Mouse (Mus musculus) CD4-positive, CD25-positive, alpha-beta regulatory T cell, adult 4 months (primary cell): ENCODE measurements at regions not wholly inside any gene's neighbourhood (a gene's known extent, or its start where the extent isn't known, plus 50 kb on each side); places are given as distances from the start of the nearest gene placed in this dataset.
"Not testable (repeated sequence)": the region's sequence is repeated elsewhere in the genome, so short reads cannot be mapped to it uniquely, and the experiment has no call there.

Experiments
- ATAC-seq: one replicate; pipeline ENCODE4 v1.8.0; 2017

DNA sequence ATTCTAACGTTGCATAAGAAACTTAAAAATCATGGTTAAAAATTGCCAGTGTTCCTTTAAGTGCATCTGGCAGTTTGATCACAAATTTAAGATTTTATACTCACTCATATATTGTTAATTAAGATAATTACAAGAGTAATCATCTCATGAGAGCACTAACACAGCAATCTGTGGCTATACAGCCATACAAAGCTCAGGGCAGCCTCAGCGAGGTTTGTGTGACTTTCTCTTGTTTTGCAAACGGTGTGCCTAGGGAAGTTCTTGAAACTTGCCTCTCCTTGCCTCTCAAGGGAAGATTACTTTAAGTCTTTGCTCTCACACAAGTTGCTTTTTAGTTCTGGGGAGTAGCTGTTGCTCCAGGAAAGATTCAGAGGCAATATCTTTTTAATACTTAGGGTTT, 58.1 kb upstream of the Slc1a4 start:
- no peak for ATAC-seq

DNA sequence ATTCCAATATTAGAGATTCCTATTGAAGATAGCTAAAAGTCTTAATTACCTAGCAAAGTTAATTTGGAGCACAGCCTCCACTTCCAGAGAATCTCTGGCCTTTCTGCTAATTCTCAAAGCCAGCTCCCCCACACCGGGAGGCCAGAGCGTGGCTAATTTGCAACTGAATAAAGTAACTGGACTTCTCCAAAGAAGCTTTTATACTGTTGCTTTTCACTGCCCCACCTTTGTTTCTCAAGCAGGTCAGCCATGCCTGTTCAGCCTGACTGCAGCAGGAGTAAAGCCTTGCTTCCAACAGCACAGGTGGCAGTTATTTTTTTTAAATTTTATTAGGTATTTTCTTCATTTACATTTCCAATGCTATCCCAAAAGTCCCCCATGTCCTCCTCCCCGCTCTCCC, 60.8 kb upstream of the Slc1a4 start:
- not testable (repeated sequence) for ATAC-seq

DNA sequence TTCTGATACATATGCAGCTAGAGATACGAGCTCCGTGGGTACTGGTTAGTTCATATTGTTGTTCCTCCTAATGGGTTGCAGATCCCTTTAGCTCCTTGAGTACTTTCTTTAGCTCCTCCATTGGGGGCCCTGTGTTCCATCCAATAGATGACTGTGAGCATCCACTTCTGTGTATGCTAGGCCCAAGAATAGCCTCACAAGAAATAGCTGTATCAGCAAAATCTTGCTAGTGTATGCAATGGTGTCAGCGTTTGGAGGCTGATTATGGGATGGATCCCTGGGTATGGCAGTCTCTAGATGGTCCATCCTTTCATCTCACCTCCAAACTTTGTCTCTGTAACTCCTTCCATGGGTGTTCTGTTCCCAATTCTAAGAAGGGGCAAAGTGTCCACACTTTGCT, 61.3 kb upstream of the Slc1a4 start:
- ATAC-seq = not testable (repeated sequence)

DNA sequence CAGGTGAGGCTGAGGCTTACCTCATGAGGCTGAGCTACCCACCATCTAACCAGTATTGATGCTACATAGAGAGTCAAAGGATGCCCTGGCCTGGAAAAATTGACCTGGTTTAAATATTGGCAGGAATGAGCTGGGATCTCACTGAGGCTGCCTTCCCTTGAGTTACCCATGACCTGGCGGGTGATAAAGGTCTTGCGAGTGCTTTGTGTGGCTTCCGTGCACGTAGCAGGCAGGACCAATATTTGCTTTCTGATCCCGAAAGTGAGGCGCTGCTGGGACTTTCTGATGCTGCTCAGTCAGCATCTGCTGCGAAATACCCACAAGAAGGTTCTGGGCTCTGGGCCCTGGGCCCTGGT, 63.3 kb upstream of the Slc1a4 start:
- no peak for ATAC-seq

DNA sequence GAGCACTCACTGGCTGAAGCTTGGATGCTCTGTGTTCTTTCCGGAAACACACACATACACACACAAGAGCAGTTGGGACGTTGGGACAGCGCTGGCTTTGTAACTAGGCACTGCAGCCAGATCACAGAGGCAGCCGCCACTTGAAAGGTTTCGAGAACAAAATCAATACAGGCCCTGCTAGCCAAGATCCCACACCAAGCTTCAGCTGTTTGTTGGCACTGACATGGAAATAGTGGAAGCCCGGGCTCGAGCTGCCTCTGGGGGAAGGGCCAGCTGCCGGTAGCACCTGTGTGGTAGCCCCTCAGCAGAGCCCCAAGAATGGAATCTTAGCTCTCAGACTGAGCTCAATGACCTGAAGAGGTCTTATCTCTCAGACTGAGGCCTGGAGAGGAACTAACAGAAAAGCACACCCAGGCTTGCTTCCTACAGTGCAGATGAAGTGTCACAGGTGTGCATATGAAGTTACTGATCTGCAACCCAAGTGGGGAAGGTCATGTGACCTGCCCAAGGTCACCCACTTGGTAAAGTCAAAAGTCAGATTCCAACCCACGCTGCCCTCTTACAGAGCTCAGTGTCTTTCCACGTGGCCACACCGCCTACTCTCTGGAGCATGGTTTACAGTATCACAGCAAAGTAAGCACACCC, 63.8 kb upstream of the Slc1a4 start:
- ATAC-seq = no peak

DNA sequence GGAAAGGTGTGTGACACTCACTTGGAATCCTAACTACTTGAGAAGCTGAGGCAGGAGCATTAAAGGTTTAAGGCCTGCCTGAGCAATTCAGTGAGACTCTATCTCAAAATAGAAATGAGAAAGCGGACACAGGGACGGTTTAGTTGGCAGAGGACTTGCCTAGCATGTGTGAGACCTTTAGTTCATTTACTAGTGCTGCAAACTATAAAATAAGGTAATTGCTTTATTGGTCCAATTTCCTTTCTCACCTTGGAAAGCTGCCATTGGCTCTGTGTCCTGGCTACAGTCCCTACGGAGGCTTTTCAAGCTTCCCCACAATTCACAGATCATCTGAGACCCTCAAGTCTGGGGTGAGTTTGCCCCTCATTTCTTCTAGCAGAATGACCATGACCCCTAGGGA, 64.4 kb upstream of the Slc1a4 start:
- no peak for ATAC-seq

DNA sequence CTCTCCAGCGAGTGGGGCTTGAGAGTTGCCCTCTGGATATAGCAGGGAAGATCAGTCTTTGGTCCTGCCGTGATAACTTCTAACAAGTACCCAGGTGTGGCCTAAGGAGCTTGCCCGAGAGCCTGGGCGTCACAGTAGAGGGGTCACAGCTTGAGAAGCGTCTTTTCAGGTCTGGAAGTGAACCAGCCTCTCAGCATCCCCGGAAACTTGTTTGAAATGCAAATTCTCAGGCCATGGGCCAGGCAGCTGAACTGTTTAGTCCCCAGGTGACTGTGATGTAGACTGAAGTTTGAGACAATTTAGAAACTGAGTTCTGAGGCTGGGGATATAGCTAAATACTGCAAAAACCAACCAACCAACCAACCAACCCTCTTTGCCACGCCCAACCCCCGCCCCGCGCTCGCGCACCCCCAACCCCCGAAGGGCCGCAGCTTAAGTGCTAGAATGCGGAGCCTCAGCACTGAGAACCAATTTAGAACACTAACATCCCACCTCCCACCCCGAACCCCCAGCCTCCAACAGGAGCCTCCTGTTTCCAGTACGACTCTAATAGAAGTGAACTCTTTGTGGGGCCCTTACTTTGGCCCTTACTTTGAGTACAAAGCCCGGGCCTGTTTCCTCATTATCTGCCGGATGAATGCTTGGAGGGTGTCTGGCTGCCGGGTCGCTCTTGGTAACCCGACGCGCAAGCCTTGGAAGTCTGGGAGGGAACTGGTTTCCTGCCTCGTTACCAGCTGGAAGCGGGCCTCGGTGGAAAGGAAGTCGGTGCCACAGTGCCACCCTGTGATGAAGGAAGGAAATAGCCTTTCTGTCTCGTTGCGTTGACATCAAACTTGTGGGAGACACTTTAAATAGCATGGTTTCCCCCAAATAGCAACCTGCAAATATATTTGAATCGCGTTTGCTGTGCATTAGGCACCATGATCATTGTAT, 68.1 kb upstream of the Slc1a4 start:
- no peak for ATAC-seq

DNA sequence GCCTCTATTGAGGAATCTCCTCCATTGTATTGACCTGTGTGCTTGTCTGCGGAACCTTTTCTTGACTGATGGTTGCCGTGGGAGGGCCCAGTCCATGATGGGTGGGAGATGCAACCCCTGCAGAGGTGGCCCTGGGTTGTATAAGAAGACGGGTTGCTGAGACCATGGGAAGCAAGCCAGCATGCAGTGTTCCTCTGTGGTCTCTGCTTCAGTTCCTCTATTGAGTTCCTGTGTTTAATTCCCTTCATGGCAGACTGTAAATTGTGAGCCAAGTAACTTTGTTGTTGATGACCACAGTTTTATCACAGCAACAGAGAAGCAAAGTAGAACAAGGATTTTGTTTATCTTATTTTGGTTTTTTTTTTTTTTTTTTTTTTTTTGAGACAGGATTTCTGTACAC, 70.9 kb upstream of the Slc1a4 start:
- no peak for ATAC-seq

DNA sequence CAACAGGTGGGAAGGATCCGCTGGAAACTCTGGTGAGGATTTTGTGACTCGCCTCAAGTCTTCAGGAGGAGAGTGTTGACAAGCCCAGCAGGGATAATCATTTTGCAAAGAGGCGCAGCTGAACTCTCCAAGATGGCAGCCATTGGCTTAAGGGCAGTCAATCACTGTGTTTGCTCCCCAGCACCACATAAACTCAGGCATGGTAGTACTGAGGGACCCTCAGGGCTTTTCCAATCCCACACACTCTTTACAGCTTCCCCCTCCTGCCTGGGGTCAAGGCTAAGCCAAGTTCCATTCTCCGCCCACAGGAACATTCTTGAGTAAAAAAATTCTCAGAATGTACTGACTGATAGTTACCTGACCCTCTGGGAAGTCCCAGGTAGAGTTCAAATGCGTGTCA, 72.0 kb upstream of the Slc1a4 start:
- ATAC-seq = no peak

DNA sequence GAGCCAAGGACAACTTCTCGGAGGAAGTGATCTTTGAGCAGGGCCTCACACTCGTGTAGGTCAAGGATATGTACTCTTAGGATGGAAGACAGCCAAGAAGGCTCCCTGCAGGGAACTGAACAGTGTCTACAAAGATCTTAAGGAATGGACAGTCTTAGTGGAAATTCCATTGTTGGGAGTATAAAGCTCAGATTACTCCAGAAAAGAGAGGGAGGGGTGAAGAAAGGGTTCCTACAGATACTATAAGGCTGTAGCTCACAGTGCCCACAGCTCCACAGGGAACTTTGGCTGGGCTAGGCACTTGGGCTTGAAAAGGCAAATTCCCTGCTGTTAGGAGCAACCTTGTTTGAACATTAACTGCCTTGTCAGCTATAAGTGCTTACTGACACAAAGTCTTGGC, 85.6 kb upstream of the Slc1a4 start:
- ATAC-seq = no peak

DNA sequence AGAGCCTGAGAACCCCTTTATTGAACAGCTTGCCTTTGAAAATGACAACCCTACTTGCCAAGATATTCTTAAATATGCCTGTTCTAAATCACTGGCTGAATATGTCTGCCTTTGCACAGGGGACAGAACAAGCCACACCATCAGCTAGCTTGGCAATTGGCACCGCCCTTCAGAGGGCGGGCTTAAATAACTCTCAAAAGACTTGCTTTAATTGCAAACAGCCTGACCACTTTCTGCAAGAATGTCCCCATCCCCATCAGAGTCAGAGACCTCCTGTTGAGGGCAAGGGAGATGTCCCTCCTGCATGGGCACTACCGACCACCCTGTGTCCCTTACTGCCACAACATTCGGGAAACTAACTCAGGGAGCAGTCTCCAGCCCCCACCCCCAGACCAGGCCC, 88.4 kb upstream of the Slc1a4 start:
- ATAC-seq = no peak

DNA sequence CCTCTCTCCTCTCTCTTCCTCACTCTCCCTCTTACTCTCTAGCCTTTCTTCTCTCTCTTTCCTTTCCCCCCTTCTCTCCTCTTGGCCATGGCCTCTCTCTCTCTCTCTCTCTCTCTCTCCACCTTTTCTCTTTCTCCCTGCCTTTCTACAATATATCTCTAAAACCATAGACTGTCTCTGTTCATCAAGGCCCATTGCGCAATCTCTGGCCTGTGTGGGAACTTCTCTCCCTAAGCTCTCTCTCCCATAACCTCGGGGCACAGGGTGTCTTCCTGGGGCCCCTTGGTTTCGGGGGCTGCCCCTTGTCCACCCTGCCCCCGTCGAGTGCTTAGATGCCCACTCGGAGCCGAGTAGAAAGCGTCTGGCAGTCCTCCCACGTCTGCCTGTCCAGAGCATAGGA, 103.5 kb upstream of the Slc1a4 start:
- ATAC-seq = no peak

DNA sequence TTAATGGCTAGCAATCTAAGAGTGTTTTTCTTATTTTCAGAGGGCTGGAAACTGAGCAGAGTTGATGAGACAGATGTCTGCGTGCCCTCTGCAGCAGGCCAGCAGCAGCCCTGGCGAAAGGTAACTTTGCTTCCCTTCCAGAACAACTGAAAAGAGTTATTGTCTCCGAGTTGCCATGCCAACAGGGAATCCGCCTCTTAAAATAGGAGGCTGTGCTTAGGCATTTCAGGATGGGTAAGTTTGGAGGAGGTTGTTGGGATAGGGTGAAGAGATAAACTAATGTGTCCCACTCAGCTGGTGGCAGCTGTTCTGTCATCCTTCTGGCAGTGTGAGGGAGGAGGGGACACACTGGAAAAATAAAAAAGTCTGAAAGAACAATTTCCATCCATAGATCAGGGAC, 100.6 kb upstream of the Sertad2 start:
- ATAC-seq = no peak

DNA sequence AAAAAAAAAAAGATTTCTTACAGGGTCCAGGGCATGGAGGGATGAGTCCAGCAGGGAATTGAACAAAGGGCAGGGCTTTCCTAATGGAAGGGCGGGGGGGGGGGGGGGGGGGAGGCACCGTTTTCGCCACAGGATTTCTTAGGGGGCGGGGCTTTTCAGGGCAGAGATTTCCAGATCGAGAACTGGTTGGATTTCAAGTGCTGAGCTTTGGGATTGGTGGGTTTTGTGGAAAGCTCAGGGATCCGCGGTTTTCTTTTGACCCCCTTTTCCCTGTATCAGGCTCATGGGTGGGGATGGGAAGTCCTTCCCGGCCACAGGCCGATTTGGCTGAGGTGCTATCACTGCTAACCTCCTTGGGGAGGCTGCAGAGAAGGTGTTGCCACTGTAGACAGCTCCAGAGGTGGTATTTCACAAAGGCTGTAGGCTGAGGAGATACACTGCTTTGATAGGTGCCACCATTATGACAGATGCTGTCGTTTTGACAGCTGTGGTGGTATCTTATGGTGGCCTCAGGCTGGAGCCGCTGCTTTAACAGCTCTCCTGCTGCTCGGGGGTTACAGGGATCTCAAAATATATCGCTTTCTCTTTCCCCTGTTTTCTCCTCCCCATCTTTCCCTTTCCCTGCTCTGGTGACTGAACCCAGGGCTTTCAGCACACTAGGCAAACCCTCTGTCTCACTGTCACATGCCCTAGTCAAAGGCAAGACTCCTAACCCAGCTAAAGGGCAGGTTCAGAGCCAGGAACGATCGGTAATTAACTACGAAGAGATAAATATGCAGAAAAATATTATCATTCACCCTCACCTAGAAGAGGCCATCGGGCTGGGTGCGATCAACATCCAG, 97.8 kb upstream of the Sertad2 start:
- peak; percentile 28 for ATAC-seq

DNA sequence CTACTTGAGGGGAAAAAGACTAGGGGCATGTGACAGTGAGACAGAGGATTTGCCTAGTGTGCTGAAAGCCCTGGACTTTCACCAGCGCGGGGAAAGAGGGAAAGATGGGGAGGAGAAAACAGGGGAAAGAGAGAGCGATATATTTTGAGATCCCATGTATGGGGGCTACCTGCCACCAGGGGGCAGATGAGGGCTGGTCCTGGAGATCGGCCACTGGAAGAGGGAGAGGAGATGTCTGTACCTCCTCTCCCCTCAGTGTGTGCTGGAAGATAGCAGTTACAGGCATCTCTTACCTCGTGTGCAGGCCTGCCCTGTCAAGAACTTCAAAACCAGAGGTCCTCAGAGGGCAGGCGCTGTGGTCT, 97.2 kb upstream of the Sertad2 start:
- ATAC-seq = peak; percentile 94

DNA sequence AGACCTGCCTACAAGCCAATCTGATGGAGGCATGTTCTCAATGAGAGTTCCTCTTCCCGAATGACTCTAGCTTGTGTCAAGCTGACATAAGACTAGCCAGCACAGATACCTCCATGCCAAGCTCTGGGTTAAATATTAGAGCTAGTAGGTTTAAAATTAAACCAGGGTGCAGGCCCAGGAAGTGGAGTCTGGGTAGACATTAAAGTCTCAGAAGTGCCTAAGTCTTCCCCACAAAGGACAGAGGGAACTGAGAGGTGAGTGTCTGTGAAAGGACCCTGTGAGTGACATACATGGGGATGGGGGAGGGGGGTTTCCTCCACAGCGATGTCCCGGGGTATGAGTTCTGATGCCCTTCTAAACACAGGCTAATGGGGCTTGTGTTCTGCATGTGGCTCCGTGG, 90.2 kb upstream of the Sertad2 start:
- ATAC-seq = no peak

DNA sequence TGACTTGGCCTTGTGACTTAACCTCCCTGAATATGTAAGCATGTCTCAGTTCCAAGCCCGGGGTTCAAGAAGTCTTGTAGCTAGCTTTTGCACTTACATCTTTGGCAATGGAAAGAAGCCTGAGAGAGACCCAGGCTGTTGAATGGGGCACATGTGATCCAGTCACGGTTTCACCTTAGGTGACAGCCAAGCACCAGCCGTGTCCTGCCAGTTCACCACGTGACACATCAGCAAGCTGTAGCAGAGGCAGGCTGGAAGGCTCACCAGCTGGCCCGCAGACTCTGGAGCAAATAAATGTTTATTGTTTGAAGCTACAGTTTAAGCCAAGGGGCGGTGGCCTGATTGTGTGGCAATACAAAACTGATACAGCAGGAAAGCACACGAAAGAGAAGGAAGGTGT, 89.3 kb upstream of the Sertad2 start:
- no peak for ATAC-seq

DNA sequence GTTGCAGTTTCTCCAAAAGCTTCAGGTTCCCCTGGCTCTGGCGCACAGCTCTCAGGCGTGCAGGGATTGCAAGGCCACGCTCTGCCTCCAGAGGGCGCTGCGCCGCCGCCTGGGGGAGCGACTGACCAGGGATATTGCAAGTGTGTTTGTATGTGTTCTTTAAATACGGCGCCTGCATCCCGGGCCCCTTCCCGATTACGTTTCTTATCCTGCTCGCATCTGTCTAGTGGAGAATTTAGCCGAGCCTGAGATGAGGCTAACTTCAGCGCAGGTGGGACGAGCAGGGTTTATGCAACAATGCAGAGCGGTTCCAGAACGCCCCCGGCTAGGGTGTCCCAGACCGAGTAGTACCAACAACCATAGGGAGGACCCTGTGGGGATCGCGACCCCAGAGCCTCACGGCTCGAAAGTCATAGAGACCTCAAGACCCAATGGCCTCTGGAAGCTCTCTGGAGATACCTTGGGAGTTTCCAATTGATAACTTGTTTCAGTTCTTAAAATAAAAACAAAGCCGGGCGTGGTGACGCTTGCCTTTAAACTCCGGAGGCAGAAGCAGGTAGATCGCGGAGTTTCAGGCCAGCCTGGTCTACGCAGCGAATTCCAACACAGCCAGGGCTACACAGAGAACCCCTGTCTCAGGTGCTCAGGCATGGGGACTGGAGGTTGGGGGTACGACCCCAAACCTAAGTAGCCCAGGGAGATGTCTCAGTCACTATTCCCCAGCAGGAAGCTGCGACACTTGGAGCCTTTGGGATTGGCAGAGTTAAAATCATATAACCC, 87.8 kb upstream of the Sertad2 start:
- ATAC-seq = peak; percentile 91

DNA sequence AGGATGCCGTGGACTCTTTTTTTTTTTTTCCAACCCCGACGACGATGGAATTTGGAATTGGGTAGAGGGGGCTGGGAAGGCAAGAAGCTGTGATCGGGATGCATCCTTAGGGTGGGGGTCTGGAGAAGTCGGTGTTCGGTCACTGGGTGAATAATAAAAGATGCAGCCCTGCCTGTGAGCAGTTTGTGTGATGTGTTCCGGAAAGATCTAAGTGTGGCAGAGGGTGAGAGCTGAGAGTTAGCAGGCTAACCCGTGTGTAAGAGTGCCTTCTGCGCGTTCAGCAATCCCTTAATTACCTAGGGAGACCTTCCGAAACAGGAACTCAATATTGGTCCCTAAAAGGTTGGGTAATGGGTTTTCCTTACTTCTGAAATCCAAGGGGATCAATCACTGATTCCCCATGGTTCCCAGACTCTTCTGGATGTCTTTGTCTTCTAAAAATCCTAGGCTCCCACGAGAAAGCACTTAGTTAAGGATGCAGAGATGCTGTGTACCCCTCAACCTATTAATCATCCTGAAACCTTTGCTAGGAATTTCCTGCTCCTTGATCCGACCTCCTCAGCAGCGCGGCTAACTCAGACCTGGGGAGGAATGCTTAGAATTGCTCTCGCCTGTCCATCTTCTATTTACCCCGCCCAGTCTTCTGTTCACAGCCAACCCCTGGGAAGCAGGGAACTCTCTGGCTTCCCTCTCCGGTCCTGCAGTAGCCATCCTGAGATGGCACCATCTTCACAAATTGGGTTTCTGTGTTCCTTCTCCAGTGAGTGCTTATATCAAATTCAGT, 87.0 kb upstream of the Sertad2 start:
- ATAC-seq = no peak

DNA sequence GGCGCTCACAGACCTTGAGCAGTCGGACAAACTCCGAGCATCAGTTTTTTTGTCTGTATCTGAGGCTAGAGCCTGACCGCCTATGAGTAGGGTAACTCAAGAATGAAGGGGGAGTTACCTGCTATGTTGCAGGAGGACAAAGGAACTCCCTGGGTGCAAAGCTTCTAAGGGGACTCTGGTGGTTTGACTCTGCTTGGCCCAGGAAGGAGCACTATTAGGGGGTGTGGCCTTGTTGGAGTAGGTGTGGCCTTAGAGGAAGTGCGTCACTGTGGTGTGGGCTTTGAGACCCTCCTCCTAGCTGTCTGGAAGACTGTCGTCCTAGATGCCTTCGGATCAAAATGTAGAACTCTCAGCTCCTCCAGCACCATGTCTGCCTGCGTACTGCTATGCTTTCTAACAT, 83.9 kb upstream of the Sertad2 start:
- no peak for ATAC-seq

DNA sequence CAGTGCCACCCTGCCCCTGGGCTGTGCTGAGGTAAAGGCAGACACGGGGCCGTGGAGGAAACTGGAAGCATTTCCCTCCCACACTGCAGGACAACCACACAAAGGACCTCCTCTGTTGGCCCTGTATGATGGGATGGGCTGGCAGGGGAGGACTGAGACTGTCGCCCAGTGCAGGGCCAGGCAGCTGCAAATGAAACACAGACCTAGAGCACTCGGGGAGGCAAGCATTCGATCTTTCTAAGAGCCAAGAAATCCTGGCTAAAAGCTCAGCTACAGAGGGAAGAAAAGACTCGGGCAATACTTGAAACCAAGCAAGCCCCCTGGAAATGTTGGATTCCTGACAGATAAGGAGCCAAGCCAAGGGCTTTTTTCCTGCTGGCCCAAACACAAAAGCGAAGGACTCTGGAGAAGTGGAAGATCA, 82.5 kb upstream of the Sertad2 start:
- no peak for ATAC-seq

DNA sequence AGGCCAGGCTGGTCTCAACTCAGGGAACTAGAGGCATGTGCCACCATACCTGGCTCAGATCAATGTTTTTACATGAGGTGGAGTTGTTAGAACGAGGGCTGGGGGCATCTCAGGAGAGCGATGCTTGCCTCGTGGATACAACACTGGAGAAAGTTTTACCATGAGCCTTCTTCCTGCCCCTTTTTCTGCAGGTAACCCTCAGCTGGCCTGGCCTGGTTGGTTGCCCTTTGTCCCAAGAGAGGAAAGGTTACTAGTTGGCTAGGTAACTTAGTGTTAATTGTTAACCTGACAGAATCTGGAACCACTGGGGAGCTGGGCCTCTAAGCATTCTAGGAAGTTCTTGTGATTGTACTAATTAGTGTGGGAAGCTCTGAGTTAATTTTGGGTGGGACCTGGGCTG, 81.0 kb upstream of the Sertad2 start:
- no peak for ATAC-seq
